Mouse (Mus musculus) brain, embryonic 14.5 days (tissue): ENCODE results near the gene Tmem235.

Experiments used
- CTCF ChIP-seq: fragments of 200-500 bp; IDR thresholded peaks from 2 replicates; pipeline ENCODE4 v1.5.1; 2012; ENCODE audit warnings: inconsistent platforms, mild to moderate bottlenecking, moderate library complexity, borderline replicate concordance; ENCODE audit not compliant: insufficient read depth, insufficient read length; ENCODE audit errors: extremely low read depth
- POLR2A ChIP-seq: fragments of 200-500 bp; IDR thresholded peaks from 2 replicates; pipeline ENCODE4 v1.6.1; 2012; ENCODE audit warnings: mild to moderate bottlenecking, inconsistent platforms, borderline replicate concordance; ENCODE audit not compliant: poor library complexity, insufficient read depth, insufficient read length, severe bottlenecking; ENCODE audit errors: extremely low read depth

DNA sequence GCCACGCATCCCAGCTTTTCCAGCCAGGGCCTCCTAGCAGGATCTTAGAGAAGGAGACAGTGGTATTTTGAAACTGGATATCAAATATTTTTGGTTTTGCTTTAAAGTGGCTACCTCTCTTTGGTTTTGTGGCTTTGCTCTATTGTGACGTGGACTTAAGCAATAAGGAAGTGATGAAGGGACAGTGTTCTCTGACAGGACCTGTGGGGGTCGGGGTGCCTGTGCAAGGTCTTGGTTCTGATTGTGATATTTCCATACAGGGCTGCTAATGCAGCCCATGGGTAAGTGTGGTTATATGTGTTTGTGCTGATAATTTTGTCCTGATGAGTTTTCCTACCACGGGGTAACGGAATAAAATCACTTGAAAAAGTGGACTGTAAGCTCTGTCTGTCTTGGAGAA is 5.2 kb upstream of the Tmem235 start:
- TF ChIP-seq CTCF = no peak
- no peak for TF ChIP-seq POLR2A
